Mouse (Mus musculus): ENCODE measurements around the gene 1700003E16Rik.

- TF ChIP-seq POLR2A (IDR thresholded peaks at IDR 0.05; ENCODE audit: control insufficient read depth in 1 of 2, insufficient read depth in 1 of 2, low read depth in 1 of 2, low read length in 2 of 2, poor library complexity in 1 of 2) (no peak), EP300 (IDR thresholded peaks at IDR 0.05; ENCODE audit: low read depth in 1 of 2, low read length in 2 of 2) (no peak), MAZ (IDR thresholded peaks at IDR 0.05; ENCODE audit: low read depth, low read length) (no peak), CTCF (IDR thresholded peaks at IDR 0.05 in 2 of 3, conservative IDR thresholded peaks at IDR 0.05 in 1 of 3; ENCODE audit: control insufficient read depth in 1 of 3, insufficient read depth in 1 of 3, low read depth in 2 of 3, low read length in 3 of 3, poor library complexity in 1 of 3, severe bottlenecking in 1 of 3) (no peak), MYC (IDR thresholded peaks at IDR 0.05; ENCODE audit: low read depth, low read length) (no peak), SIN3A (IDR thresholded peaks at IDR 0.05; ENCODE audit: low read length) (no peak), BHLHE40 (IDR thresholded peaks at IDR 0.05; ENCODE audit: borderline replicate concordance, low read depth, low read length) (no peak), MXI1 (IDR thresholded peaks at IDR 0.05; ENCODE audit: low read depth, low read length) (no peak), GATA1 (IDR thresholded peaks at IDR 0.05; ENCODE audit: low read depth, low read length) (no peak)
Observed at GRCm38 (mm10) chr6:83161921-83162641, 5.9 kb downstream of the 1700003E16Rik start.
